22 mouse cellular contexts compared by ENCODE assay signal in the genomic region with DNA sequence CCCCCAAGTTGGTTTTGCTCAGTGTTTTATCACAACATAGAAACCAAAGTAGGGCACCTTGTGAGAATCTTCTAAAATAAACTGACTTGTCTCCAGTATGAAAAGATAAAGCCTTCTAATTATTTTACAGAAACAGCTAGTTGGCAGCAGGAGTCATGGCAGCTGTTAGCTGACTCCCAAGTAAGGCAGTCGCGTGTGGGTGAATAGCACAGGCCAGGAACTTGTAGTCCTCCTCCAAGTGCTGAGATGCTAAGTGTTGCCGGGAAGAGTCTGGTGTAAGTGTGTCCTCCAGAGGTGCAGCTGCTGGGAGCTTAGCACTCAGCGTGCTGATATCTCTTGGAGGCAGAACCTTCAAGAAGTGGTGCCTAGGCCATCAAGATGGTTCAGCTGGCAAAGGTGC.
DNase-seq lines count a peak whose midpoint lies in the region; ATAC-seq and TF ChIP-seq lines count a peak whose summit lies in the region.
"Had no signal": no experiment of that assay in that cellular context is flagged by ENCODE, and none has a peak within 500 bp of the region (broad histone marks: within the 10 kb centered on the region; RNA-seq: fewer than 3 reads in every experiment).

No protein-coding gene starts in this region.

- no peaks in the 10 kb centered on the region for H3K9me3 ChIP-seq in forebrain, postnatal 0 days (ENCODE audit: low read length)
- H3K9me3 ChIP-seq in forebrain, embryonic 12.5 days: no peaks in the 10 kb centered on the region
- H3K9me3 ChIP-seq: forebrain, embryonic 10.5 days; kidney, embryonic 15.5 days; liver, embryonic 15.5 days; midbrain, embryonic 12.5 days; neural tube, embryonic 13.5 days had no signal

- H3K27me3 ChIP-seq in forebrain, postnatal 0 days (ENCODE audit: insufficient read depth, low read length): no peaks in the 10 kb centered on the region
- H3K27me3 ChIP-seq in forebrain, embryonic 12.5 days: no peaks in the 10 kb centered on the region
- H3K27me3 ChIP-seq: kidney, embryonic 15.5 days; midbrain, embryonic 12.5 days; neural tube, embryonic 13.5 days; Patski had no signal

- ATAC-seq in forebrain, postnatal 0 days: no peak
- no peak for ATAC-seq in forebrain, embryonic 12.5 days (ENCODE audit: low FRiP score)
- ATAC-seq: CD4-positive, CD25-positive, alpha-beta regulatory T cell, adult 4 months; hindbrain, embryonic 16.5 days; intestine, postnatal 0 days; lung, postnatal 0 days; Patski had no signal

- H3K4me1 ChIP-seq in forebrain, postnatal 0 days (ENCODE audit: insufficient read depth): no peaks in the 10 kb centered on the region
- no peaks in the 10 kb centered on the region for H3K4me1 ChIP-seq in forebrain, embryonic 12.5 days
- no peaks in the 10 kb centered on the region for H3K4me1 ChIP-seq in lung, adult 2 months (ENCODE audit: control insufficient read depth, insufficient read depth, low read length)
- H3K4me1 ChIP-seq: forebrain, embryonic 10.5 days; kidney, embryonic 15.5 days; liver, embryonic 15.5 days; midbrain, embryonic 12.5 days; neural tube, embryonic 13.5 days had no signal

- TF ChIP-seq CTCF in forebrain, postnatal 0 days (IDR thresholded peaks at IDR 0.05; ENCODE audit: low read depth): no peak
- TF ChIP-seq CTCF in lung, adult 2 months (IDR thresholded peaks at IDR 0.05; ENCODE audit: insufficient read depth, low read length): no peak

- DNase-seq in forebrain, postnatal 0 days: peak; percentile 22
- peak; percentile 26 to 67 for DNase-seq in left cerebral cortex, adult 18-20 months (ENCODE audit: low spot score in 2 of 2)
- no peak for DNase-seq in left cerebral cortex, postnatal 10 days (ENCODE audit: extremely low spot score in 1 of 2, low spot score in 2 of 2)
- DNase-seq in left cerebral cortex, adult 8-10 months (ENCODE audit: low spot score in 2 of 2): peak; percentile 15 to 62
- peak; percentile 32 to 64 for DNase-seq in right cerebral cortex, postnatal 36 days (ENCODE audit: low spot score in 2 of 2)
- DNase-seq in lung, adult 2 months: no peak
- no peak for DNase-seq in urinary bladder, postnatal 14 days (ENCODE audit: low spot score)
- DNase-seq: adrenal gland, adult 8-10 months; cerebellum, adult 11 months; cerebellum, postnatal 25 days; thymus, postnatal 36 days had no signal

- 74% methylated on average over 4 of the region's 4 CpGs for WGBS in forebrain, postnatal 0 days
- 89% methylated on average over 4 of the region's 4 CpGs for WGBS in forebrain, embryonic 12.5 days
- 71% methylated on average over 4 of the region's 4 CpGs for WGBS in lung, adult 2 months

- no peak for TF ChIP-seq POLR2A in lung, adult 2 months (IDR thresholded peaks at IDR 0.05; ENCODE audit: borderline replicate concordance, extremely low read depth, low read depth, low read length)

- no peak overlapping the region for H3K4me2 ChIP-seq in forebrain, postnatal 0 days (ENCODE audit: low read depth)
- no peak overlapping the region for H3K4me2 ChIP-seq in forebrain, embryonic 12.5 days
- H3K4me2 ChIP-seq: kidney, embryonic 15.5 days; liver, embryonic 15.5 days; midbrain, embryonic 12.5 days; neural tube, embryonic 13.5 days had no signal

- intact Hi-C loops in left cerebral cortex, postnatal 10 days (cut with DNase I): no loop called here

- no peaks in the 10 kb centered on the region for H3K36me3 ChIP-seq in forebrain, postnatal 0 days (ENCODE audit: insufficient read depth)
- H3K36me3 ChIP-seq in forebrain, embryonic 12.5 days (replicated peaks): no peaks in the 10 kb centered on the region
- H3K36me3 ChIP-seq: forebrain, embryonic 10.5 days; kidney, embryonic 15.5 days; liver, embryonic 15.5 days; midbrain, embryonic 12.5 days; neural tube, embryonic 13.5 days had no signal

- no peak overlapping the region for H3K4me3 ChIP-seq in forebrain, postnatal 0 days (ENCODE audit: low read depth, low read length)
- no peak overlapping the region for H3K4me3 ChIP-seq in forebrain, embryonic 12.5 days (replicated peaks)
- H3K4me3 ChIP-seq in lung, adult 2 months (replicated peaks; ENCODE audit: extremely low read depth, low read depth, low read length): no peak overlapping the region
- H3K4me3 ChIP-seq: forebrain, embryonic 10.5 days; kidney, embryonic 15.5 days; liver, embryonic 15.5 days; midbrain, embryonic 12.5 days; neural tube, embryonic 13.5 days had no signal

- no peak overlapping the region for H3K27ac ChIP-seq in forebrain, postnatal 0 days (ENCODE audit: low read depth, low read length)
- H3K27ac ChIP-seq in forebrain, embryonic 12.5 days: no peak overlapping the region
- H3K27ac ChIP-seq: forebrain, embryonic 10.5 days; kidney, embryonic 15.5 days; liver, embryonic 15.5 days; midbrain, embryonic 12.5 days; neural tube, embryonic 13.5 days had no signal

- H3K9ac ChIP-seq in forebrain, postnatal 0 days: no peak overlapping the region
- H3K9ac ChIP-seq in forebrain, embryonic 12.5 days: no peak overlapping the region
- H3K9ac ChIP-seq: kidney, embryonic 15.5 days; liver, embryonic 15.5 days; midbrain, embryonic 12.5 days; neural tube, embryonic 13.5 days had no signal

Comparison
In these comparisons a context has a peak if more than half of its experiments do, and no peak if none do; other contexts are left out.
1. DNase-seq: peak in forebrain, postnatal 0 days (single experiment), left cerebral cortex, adult 18-20 months (2 of 2), left cerebral cortex, adult 8-10 months (2 of 2) and right cerebral cortex, postnatal 36 days (2 of 2); none in left cerebral cortex, postnatal 10 days (0 of 2), lung, adult 2 months (single experiment) and urinary bladder, postnatal 14 days (single experiment).